In the genomic region with DNA sequence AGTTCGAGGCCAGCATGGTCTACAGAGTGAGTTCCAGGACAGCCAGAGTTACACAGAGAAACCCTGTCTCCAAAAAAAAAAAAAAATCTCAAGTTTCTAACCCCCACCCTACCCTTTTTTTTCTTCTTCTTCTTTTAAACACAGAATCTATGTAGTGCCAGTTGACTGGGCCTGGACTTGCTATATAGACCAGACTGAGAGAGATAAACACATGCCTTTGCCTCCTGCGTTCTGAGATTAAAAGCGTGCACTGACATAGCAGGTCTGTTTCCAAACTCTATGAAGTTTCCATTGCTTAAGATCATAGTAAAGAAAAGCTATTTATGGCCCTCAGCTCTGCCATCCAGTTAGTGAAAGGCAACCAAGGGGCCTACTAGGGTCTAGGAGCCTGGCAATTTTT, we compare ENCODE assay signal across 12 mouse cellular contexts. TPM values are rescaled to one million over a fixed set of nuclear protein-coding genes. Genes with fewer than 3 reads are reported as not detected.
DNase-seq lines count a peak whose midpoint lies in the region; ATAC-seq and TF ChIP-seq lines count a peak whose summit lies in the region.
"Had no signal": no experiment of that assay in that cellular context is flagged by ENCODE, and none has a peak within 500 bp of the region (broad histone marks: within the 10 kb centered on the region; RNA-seq: fewer than 3 reads in every experiment).

No protein-coding gene starts in this region.

- H3K4me3 ChIP-seq in hindbrain, embryonic 12.5 days = no peak overlapping the region
- no peak overlapping the region for H3K4me3 ChIP-seq in hindbrain, embryonic 11.5 days (ENCODE audit: low read depth, low read length)
- H3K4me3 ChIP-seq in hindbrain, postnatal 0 days (ENCODE audit: low read length) = no peak overlapping the region
- H3K4me3 ChIP-seq in midbrain, embryonic 13.5 days (replicated peaks) = no peak overlapping the region; the same call in 1 of the 2 replicates

- intact Hi-C loops in left cerebral cortex, postnatal 14 days (cut with DNase I) = no loop called here
- intact Hi-C loops in left cerebral cortex, postnatal 36 days (cut with DNase I) = loop anchor here (5.0 kb wide), 1 partner anchor 90 kb away; no protein-coding TSS in a partner anchor

- H3K4me2 ChIP-seq in hindbrain, embryonic 12.5 days (replicated peaks) = peak overlapping the region; percentile 83; the same call in 1 of the 2 replicates
- H3K4me2 ChIP-seq in hindbrain, embryonic 11.5 days (replicated peaks; ENCODE audit: low read depth, low read length) = no peak overlapping the region; the same call in 1 of the 2 replicates
- H3K4me2 ChIP-seq in hindbrain, postnatal 0 days (ENCODE audit: low read depth, low read length) = 0 out of 2 replicates have a peak overlapping the region, but pooled peaks have one; percentile 87
- peak overlapping the region; percentile 36 for H3K4me2 ChIP-seq in midbrain, embryonic 13.5 days (replicated peaks)

- H3K27ac ChIP-seq in hindbrain, embryonic 12.5 days = no peak overlapping the region
- no peak overlapping the region for H3K27ac ChIP-seq in hindbrain, embryonic 11.5 days (ENCODE audit: low read depth, low read length)
- H3K27ac ChIP-seq in hindbrain, postnatal 0 days = no peak overlapping the region
- H3K27ac ChIP-seq in midbrain, embryonic 13.5 days = no peak overlapping the region
- H3K27ac ChIP-seq: embryonic facial prominence, embryonic 12.5 days had no signal

- H3K9ac ChIP-seq in hindbrain, embryonic 12.5 days = no peak overlapping the region
- H3K9ac ChIP-seq in hindbrain, embryonic 11.5 days (ENCODE audit: low read depth, low read length) = no peak overlapping the region
- H3K9ac ChIP-seq in hindbrain, postnatal 0 days (replicated peaks; ENCODE audit: low read length) = no peak overlapping the region
- H3K9ac ChIP-seq in midbrain, embryonic 13.5 days (replicated peaks) = no peak overlapping the region
- H3K9ac ChIP-seq: embryonic facial prominence, embryonic 12.5 days had no signal

- 97% methylated on average over 3 of the region's 3 CpGs for WGBS in hindbrain, embryonic 12.5 days
- 97% methylated on average over 3 of the region's 3 CpGs for WGBS in hindbrain, embryonic 11.5 days
- 96% methylated on average over 3 of the region's 3 CpGs for WGBS in hindbrain, postnatal 0 days
- 93% methylated on average over 3 of the region's 3 CpGs for WGBS in midbrain, embryonic 13.5 days

- TF ChIP-seq CTCF in hindbrain, postnatal 0 days (IDR thresholded peaks at IDR 0.05; ENCODE audit: low read depth) = no peak

- H3K36me3 ChIP-seq in hindbrain, embryonic 12.5 days = 0 out of 2 replicates have a peak, but pooled peaks cover 25% of the 10 kb centered on the region
- no peaks in the 10 kb centered on the region for H3K36me3 ChIP-seq in hindbrain, embryonic 11.5 days (ENCODE audit: control insufficient read depth, insufficient read depth, low read length)
- no peaks in the 10 kb centered on the region for H3K36me3 ChIP-seq in hindbrain, postnatal 0 days (ENCODE audit: insufficient read depth, low read length)
- H3K36me3 ChIP-seq in midbrain, embryonic 13.5 days = peaks cover 14% of the 10 kb centered on the region

- no peak for ATAC-seq in hindbrain, embryonic 12.5 days (ENCODE audit: low FRiP score)
- no peak for ATAC-seq in hindbrain, embryonic 11.5 days (ENCODE audit: low FRiP score)
- no peak for ATAC-seq in hindbrain, postnatal 0 days
- no peak for ATAC-seq in midbrain, embryonic 13.5 days

- H3K9me3 ChIP-seq in hindbrain, embryonic 12.5 days (replicated peaks) = no peaks in the 10 kb centered on the region
- H3K9me3 ChIP-seq in hindbrain, embryonic 11.5 days (ENCODE audit: control insufficient read depth, low read length) = no peaks in the 10 kb centered on the region
- H3K9me3 ChIP-seq in hindbrain, postnatal 0 days (ENCODE audit: low read length) = no peaks in the 10 kb centered on the region
- H3K9me3 ChIP-seq in midbrain, embryonic 13.5 days = no peaks in the 10 kb centered on the region
- H3K9me3 ChIP-seq: embryonic facial prominence, embryonic 12.5 days had no signal

- DNase-seq in hindbrain, embryonic 11.5 days (ENCODE audit: low spot score) = no peak
- peak; percentile 25 for DNase-seq in c-Kit-negative CD71-positive TER-119-positive erythroid progenitor cells, embryonic 14.5 days (ENCODE audit: low read depth, low spot score)
- no peak for DNase-seq in hindbrain, postnatal 0 days (ENCODE audit: low spot score)
- no peak for DNase-seq in left cerebral cortex, postnatal 14 days (ENCODE audit: low spot score in 2 of 2)
- DNase-seq in cerebellum, postnatal 25 days = no peak
- DNase-seq in left cerebral cortex, postnatal 36 days (ENCODE audit: low spot score in 2 of 2) = no peak
- DNase-seq: cerebellum, adult 18-20 months; gastrocnemius, postnatal 36 days; lung, adult 18-20 months had no signal

- H3K27me3 ChIP-seq in hindbrain, embryonic 12.5 days = no peaks in the 10 kb centered on the region
- H3K27me3 ChIP-seq in hindbrain, embryonic 11.5 days (ENCODE audit: control insufficient read depth, insufficient read depth, low read length) = no peaks in the 10 kb centered on the region
- H3K27me3 ChIP-seq in hindbrain, postnatal 0 days (ENCODE audit: insufficient read depth, low read length) = no peaks in the 10 kb centered on the region
- no peaks in the 10 kb centered on the region for H3K27me3 ChIP-seq in midbrain, embryonic 13.5 days
- H3K27me3 ChIP-seq: embryonic facial prominence, embryonic 12.5 days had no signal

- H3K4me1 ChIP-seq in hindbrain, embryonic 12.5 days = peaks cover 17% of the 10 kb centered on the region
- H3K4me1 ChIP-seq in hindbrain, embryonic 11.5 days (replicated peaks; ENCODE audit: control insufficient read depth, insufficient read depth, low read length) = 0 out of 2 replicates have a peak, but pooled peaks cover 4% of the 10 kb centered on the region
- no peaks in the 10 kb centered on the region for H3K4me1 ChIP-seq in hindbrain, postnatal 0 days (ENCODE audit: insufficient read depth, low read length)
- peaks cover 18% of the 10 kb centered on the region for H3K4me1 ChIP-seq in midbrain, embryonic 13.5 days (replicated peaks)

RNA-seq across cellular contexts. Expression of a gene that starts 1.7 kb away (rescaled TPM):
- polyA plus RNA-seq in hindbrain, embryonic 12.5 days (2016; fragmentation: Nextera tagmentation; extraction: Ambion mirVana) = 44.1 and 48.7 TPM in 2 replicates
- 34.8 and 40.9 TPM in 2 replicates for polyA plus RNA-seq in hindbrain, embryonic 11.5 days (2014; fragmentation: Nextera tagmentation; extraction: Ambion mirVana)
- total RNA-seq in hindbrain, postnatal 0 days (2014; rRNA removed) = 92.9 and 96.4 TPM in 2 replicates
- 30.1 and 33.6 TPM in 2 replicates for polyA plus RNA-seq in hindbrain, postnatal 0 days (2015; fragmentation: Nextera tagmentation; extraction: Ambion mirVana)
- polyA plus RNA-seq in midbrain, embryonic 13.5 days (2015; fragmentation: Nextera tagmentation; extraction: Ambion mirVana) = 36.0 and 39.7 TPM in 2 replicates
- total RNA-seq in left cerebral cortex, postnatal 14 days (2021) = 10 to 100 TPM; 79.8 to 82.9 TPM
- 10 to 100 TPM; 66.4 to 85.5 TPM for total RNA-seq in left cerebral cortex, postnatal 36 days (2021)

RNA-seq across cellular contexts. Expression of a gene that starts 10.8 kb away (rescaled TPM):
- 86.4 and 90.4 TPM in 2 replicates for polyA plus RNA-seq in hindbrain, embryonic 12.5 days (2016; fragmentation: Nextera tagmentation; extraction: Ambion mirVana)
- 89.1 and 91.7 TPM in 2 replicates for polyA plus RNA-seq in hindbrain, embryonic 11.5 days (2014; fragmentation: Nextera tagmentation; extraction: Ambion mirVana)
- total RNA-seq in hindbrain, postnatal 0 days (2014; rRNA removed) = 63.6 and 67.4 TPM in 2 replicates
- 115 and 120 TPM in 2 replicates for polyA plus RNA-seq in hindbrain, postnatal 0 days (2015; fragmentation: Nextera tagmentation; extraction: Ambion mirVana)
- polyA plus RNA-seq in midbrain, embryonic 13.5 days (2015; fragmentation: Nextera tagmentation; extraction: Ambion mirVana) = 83.7 and 87.8 TPM in 2 replicates
- 10 to 100 TPM; 32.8 to 40.5 TPM for total RNA-seq in left cerebral cortex, postnatal 14 days (2021)
- 10 to 100 TPM; 43.5 to 50.0 TPM for total RNA-seq in left cerebral cortex, postnatal 36 days (2021)

RNA-seq across cellular contexts. Expression of a gene that starts 18.3 kb away (rescaled TPM):
- polyA plus RNA-seq in hindbrain, embryonic 12.5 days (2016; fragmentation: Nextera tagmentation; extraction: Ambion mirVana) = not detected in 2 replicates
- not detected in 2 replicates for polyA plus RNA-seq in hindbrain, embryonic 11.5 days (2014; fragmentation: Nextera tagmentation; extraction: Ambion mirVana)
- not detected in 2 replicates for total RNA-seq in hindbrain, postnatal 0 days (2014; rRNA removed)
- polyA plus RNA-seq in hindbrain, postnatal 0 days (2015; fragmentation: Nextera tagmentation; extraction: Ambion mirVana) = not detected in 2 replicates
- polyA plus RNA-seq in midbrain, embryonic 13.5 days (2015; fragmentation: Nextera tagmentation; extraction: Ambion mirVana) = not detected in 2 replicates
- not detected for total RNA-seq in left cerebral cortex, postnatal 14 days (2021)
- total RNA-seq in left cerebral cortex, postnatal 36 days (2021) = not detected
- total RNA-seq: gastrocnemius, postnatal 36 days had no signal
- polyA plus RNA-seq: embryonic facial prominence, embryonic 12.5 days had no signal

RNA-seq across cellular contexts. Expression of a gene that starts 18.8 kb away (rescaled TPM):
- 5.0 and 5.1 TPM in 2 replicates for polyA plus RNA-seq in hindbrain, embryonic 12.5 days (2016; fragmentation: Nextera tagmentation; extraction: Ambion mirVana)
- 1.9 and 2.4 TPM in 2 replicates for polyA plus RNA-seq in hindbrain, embryonic 11.5 days (2014; fragmentation: Nextera tagmentation; extraction: Ambion mirVana)
- 1.8 and 3.2 TPM in 2 replicates for total RNA-seq in hindbrain, postnatal 0 days (2014; rRNA removed)
- polyA plus RNA-seq in hindbrain, postnatal 0 days (2015; fragmentation: Nextera tagmentation; extraction: Ambion mirVana) = 2.8 and 4.2 TPM in 2 replicates
- polyA plus RNA-seq in midbrain, embryonic 13.5 days (2015; fragmentation: Nextera tagmentation; extraction: Ambion mirVana) = 0.30 and 0.61 TPM in 2 replicates
- 1 to 10 TPM; 1.5 to 1.7 TPM for total RNA-seq in left cerebral cortex, postnatal 14 days (2021)
- 1 to 10 TPM in 1 of 2 experiments, under 1 TPM in 1; 0.91 to 2.0 TPM for total RNA-seq in left cerebral cortex, postnatal 36 days (2021)

RNA-seq across cellular contexts. Expression of a gene that starts 36.0 kb away (rescaled TPM):
- polyA plus RNA-seq in hindbrain, embryonic 12.5 days (2016; fragmentation: Nextera tagmentation; extraction: Ambion mirVana) = 6.7 and 8.7 TPM in 2 replicates
- 5.0 and 5.6 TPM in 2 replicates for polyA plus RNA-seq in hindbrain, embryonic 11.5 days (2014; fragmentation: Nextera tagmentation; extraction: Ambion mirVana)
- 38.1 and 39.3 TPM in 2 replicates for total RNA-seq in hindbrain, postnatal 0 days (2014; rRNA removed)
- 20.8 and 24.4 TPM in 2 replicates for polyA plus RNA-seq in hindbrain, postnatal 0 days (2015; fragmentation: Nextera tagmentation; extraction: Ambion mirVana)
- 4.8 and 5.5 TPM in 2 replicates for polyA plus RNA-seq in midbrain, embryonic 13.5 days (2015; fragmentation: Nextera tagmentation; extraction: Ambion mirVana)
- total RNA-seq in left cerebral cortex, postnatal 14 days (2021) = 1 to 10 TPM; 3.0 to 4.7 TPM
- total RNA-seq in left cerebral cortex, postnatal 36 days (2021) = 10 to 100 TPM in 1 of 2 experiments, 1 to 10 TPM in 1; 6.2 to 11.4 TPM
